Mouse (Mus musculus) mouse embryonic stem cell (cell line): ENCODE results near the gene Spata17.
"Not testable (repeated sequence)": the region's sequence is repeated elsewhere in the genome, so short reads cannot be mapped to it uniquely, and the experiment has no call there.

Source experiments
- in situ Hi-C, 2 experiments: fragments of 300-500 bp; cut with MboI; formaldehyde crosslinking; loops; 1 replicate in 1 of 2; 3 replicates in 1 of 2; pipeline ENCODE4 v1.14.3; 2019 to 2020; ENCODE audit warnings: low sequenced_read_pairs in 2 of 2, low pct_unique_long_range_greater_than_20kb in 1 of 2, mixed read lengths in 1 of 2; ENCODE audit not compliant: unreplicated experiment in 1 of 2

Spata17 gene

GRCm38 (mm10) chr1:187209496-187209895 is 5.8 kb downstream of the Spata17 start:
- in situ Hi-C loops = no loop called here

GRCm38 (mm10) chr1:187205506-187205905 is 9.8 kb downstream of the Spata17 start:
- in situ Hi-C loops = no loop called here

DNA sequence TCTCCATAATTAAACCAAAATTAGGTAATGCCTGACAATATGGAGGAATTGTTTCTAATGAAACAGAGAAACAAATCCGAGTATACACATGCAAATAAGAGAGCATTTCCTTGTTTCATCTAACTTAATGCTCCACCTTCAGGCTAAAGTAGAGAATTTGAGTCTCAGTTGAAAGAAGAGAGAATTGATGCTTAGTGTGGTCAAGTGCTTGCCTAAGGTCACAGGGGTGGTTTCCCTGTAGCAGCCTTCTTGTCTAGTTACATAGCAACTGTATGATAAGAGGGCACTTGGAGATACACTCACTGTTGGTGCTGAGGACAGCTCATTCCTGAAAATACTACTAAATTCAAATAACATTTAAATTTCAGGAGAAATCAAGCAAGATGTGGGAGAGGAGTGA is 36.7 kb downstream of the Spata17 start:
- in situ Hi-C loops = no loop called here

DNA sequence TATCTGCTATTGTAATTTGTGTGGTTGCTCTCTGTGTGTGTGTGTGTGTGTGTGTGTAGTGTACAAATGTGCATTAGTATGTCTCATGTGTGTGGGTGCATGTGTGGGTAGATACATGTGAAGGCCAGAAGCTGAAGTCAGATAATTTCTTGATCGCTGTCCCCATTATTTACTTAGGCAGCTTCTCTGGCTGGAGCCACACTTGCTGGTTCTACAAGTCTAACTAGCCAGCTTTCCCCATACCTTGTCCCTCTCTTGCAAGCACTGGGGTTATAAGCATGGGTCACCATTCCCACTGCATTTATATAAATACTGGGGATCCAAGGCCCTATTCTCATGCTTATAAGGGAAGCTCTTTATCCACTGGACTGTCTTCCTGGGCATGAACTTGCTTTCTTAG is 39.3 kb downstream of the Spata17 start:
- in situ Hi-C loops = no loop called here

GRCm38 (mm10) chr1:187170361-187170760 is 44.9 kb downstream of the Spata17 start:
- in situ Hi-C loops = no loop called here

- in situ Hi-C loops = no loop called here
Observed at GRCm38 (mm10) chr1:187169646-187170045, 45.6 kb downstream of the Spata17 start.

DNA sequence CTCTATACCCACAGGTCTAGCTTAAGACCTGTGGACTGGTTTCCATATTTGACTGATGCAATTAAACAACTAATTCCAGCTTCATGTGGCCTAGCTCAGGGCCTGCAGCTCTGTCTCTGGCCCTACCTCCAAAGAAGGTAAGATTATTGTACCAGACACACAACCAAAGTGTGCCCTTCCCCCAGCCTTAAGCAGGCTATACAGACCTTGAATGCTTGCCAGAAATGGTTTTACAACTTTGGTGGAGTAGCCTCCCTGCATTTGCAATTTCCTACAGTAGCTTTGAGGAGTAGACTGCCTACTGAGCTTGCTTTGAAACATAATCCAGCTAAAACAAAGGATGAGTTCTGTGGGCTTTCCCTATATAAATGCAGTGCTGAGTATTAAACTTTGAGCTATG is 51.7 kb downstream of the Spata17 start:
- in situ Hi-C loops = no loop called here

DNA sequence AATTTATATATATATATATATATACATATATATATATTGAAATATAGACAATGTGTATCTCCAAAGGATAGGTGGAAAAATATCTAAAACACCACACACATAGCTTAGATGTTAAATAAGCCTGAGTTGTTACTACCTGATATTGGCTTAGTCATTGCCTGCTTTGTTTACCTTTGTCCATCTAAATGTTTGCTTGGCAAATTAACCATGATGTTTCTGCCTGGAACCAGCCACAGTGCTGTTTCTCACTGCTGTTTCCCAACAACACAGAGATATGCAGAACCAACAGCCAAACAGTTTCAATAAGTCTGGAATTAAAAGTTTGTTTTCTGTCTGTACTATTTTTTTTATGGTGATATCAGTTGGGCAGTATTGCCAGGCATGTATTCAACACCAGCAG is 59.6 kb downstream of the Spata17 start:
- in situ Hi-C loops = no loop called here

DNA sequence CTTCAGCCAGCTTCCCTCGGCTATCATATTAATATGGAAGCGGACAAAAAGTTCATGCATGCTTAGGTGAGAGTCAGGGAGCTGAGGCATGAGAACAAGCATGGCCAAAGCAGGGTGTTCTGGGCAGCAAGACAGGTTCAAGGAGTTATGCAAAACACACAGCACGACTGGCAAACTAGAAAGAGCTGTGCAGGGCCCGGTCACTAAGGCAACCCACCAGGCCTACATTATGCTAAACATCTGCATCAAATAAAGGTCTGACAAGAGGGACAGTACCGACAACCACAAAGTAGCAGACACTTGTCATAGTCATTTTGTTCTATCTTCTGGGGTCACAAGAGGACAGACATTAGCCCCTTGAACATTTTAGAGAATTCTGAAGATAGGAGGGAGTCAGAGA is 61.6 kb downstream of the Spata17 start:
- in situ Hi-C loops = no loop called here

GRCm38 (mm10) chr1:187152571-187152970 is 62.7 kb downstream of the Spata17 start:
- in situ Hi-C loops = no loop called here

DNA sequence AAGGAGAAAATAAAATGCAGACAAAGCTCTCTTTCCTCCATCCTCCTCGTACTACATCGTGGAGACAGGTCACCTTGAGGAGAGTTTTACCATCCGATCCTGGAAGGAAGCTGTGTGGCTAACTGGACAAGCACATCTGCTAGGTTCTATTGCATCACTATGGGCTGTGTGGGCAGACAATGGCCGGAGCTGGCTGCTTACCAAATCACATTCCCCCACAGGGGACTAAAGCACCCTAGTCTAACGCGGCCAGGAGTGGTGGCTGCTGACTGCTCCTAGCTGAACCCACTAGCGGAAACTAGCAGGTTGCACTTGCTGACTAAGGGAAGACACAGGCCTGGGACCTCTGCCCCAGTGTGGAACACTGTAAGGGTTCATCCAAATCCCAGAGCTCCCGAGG is 72.3 kb downstream of the Spata17 start:
- in situ Hi-C loops = no loop called here

DNA sequence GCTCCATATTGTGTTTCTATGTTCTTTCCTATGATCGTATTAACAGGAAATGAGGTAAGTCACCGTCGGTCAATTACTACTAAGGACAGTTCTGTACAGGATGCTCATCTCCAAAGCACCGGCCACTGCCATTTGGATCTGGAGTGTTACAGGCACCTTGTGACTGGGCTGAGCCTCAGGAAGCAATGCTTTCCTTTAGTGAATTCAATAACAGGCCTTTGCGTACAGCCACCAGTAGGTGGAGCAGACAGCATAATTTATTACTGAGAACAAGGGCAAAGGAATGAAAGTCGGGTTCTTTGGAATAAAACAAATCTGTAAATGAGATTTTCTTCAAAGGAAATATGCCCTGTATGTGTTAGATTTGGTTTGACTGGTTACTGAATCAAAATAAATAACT is 77.8 kb downstream of the Spata17 start:
- in situ Hi-C loops = no loop called here

GRCm38 (mm10) chr1:187135887-187136286 is 79.4 kb downstream of the Spata17 start:
- in situ Hi-C loops = no loop called here

- in situ Hi-C loops = no loop called here
Observed at GRCm38 (mm10) chr1:187133841-187134240, 81.4 kb downstream of the Spata17 start.

GRCm38 (mm10) chr1:187132348-187132747 is 82.9 kb downstream of the Spata17 start:
- in situ Hi-C loops = no loop called here

- in situ Hi-C loops = not testable (repeated sequence)
Observed at GRCm38 (mm10) chr1:187127548-187127947, 87.7 kb downstream of the Spata17 start.

DNA sequence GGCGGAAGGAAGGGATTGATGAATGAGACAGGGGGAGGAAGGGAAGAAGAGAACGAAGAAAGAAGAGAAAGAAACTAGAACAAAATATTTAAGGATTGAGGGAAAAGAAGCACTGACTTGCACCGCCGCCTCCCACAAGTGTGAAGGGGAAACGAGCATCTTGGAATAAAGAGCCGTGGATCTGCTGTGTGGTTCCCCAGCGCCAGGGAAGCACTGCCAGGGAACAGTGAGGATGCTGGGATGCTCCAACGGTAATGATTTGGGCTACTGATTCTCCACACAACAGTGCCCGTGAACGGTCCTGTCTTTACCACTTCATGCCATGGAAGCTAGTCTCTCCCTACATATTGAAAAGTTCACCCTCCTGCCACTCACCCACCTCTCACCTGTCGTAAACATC is 89.5 kb downstream of the Spata17 start:
- in situ Hi-C loops = no loop called here

DNA sequence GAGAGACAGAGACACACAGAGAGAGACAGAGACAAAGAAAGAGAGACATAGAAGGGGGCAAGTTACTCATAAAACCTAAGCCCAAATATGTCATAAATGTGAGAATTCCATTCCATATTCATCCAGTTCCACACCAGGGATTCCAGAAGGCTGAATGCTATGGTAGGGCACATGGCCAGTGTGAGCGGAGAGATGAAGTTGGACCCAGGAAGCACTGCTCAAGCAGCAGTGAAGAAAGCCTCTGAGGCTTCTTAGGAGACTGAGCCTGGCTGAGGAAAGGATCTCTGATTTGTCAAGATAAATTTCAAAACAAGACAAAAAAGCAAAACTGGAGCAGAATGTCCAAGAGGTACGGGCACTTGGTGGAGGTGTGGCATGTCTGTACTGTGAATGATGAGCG is 90.3 kb downstream of the Spata17 start:
- in situ Hi-C loops = no loop called here

- in situ Hi-C loops = no loop called here
Observed at GRCm38 (mm10) chr1:187119300-187119699, 96.0 kb downstream of the Spata17 start.

- in situ Hi-C loops = no loop called here
Observed at GRCm38 (mm10) chr1:187118108-187118507, 97.2 kb downstream of the Spata17 start.

- in situ Hi-C loops = no loop called here
Observed at GRCm38 (mm10) chr1:187113716-187114115, 101.5 kb downstream of the Spata17 start.
